Mouse (Mus musculus) Muller cell, postnatal 12 days (primary cell): ENCODE results near the gene Ppp2r5c.

Experiments used
- DNase-seq: peaks from one replicate; pipeline ENCODE4 v3.0.0-alpha.2; 2015; ENCODE audit errors: inconsistent ontology term

Ppp2r5c gene

GRCm38 (mm10) chr12:110442238-110442637 lies 4.7 kb upstream of the Ppp2r5c start:
- no peak for DNase-seq

- DNase-seq: no peak
Observed at GRCm38 (mm10) chr12:110444530-110444929, 2.4 kb upstream of the Ppp2r5c start.

- no peak for DNase-seq
Observed at GRCm38 (mm10) chr12:110445775-110446174, 1.1 kb upstream of the Ppp2r5c start.

- peak; percentile 48 for DNase-seq
Observed at GRCm38 (mm10) chr12:110447306-110447705, 386 bp downstream of the Ppp2r5c start.

GRCm38 (mm10) chr12:110448767-110449166 lies 1.8 kb downstream of the Ppp2r5c start:
- no peak for DNase-seq

GRCm38 (mm10) chr12:110454223-110454622 lies 7.3 kb downstream of the Ppp2r5c start:
- peak; percentile 39 for DNase-seq

- DNase-seq: no peak
Observed at GRCm38 (mm10) chr12:110456024-110456423, 9.1 kb downstream of the Ppp2r5c start.

- DNase-seq: no peak
Observed at GRCm38 (mm10) chr12:110458667-110459066, 11.7 kb downstream of the Ppp2r5c start.

GRCm38 (mm10) chr12:110460418-110461300 lies 13.7 kb downstream of the Ppp2r5c start:
- DNase-seq: no peak

GRCm38 (mm10) chr12:110463711-110464110 lies 16.8 kb downstream of the Ppp2r5c start:
- no peak for DNase-seq

- DNase-seq: no peak
Observed at GRCm38 (mm10) chr12:110471426-110471825, 24.5 kb downstream of the Ppp2r5c start.

GRCm38 (mm10) chr12:110472247-110472646 lies 25.3 kb downstream of the Ppp2r5c start:
- DNase-seq: no peak

GRCm38 (mm10) chr12:110474497-110474896 lies 27.6 kb downstream of the Ppp2r5c start:
- DNase-seq: no peak

GRCm38 (mm10) chr12:110476561-110476960 lies 29.6 kb downstream of the Ppp2r5c start:
- no peak for DNase-seq

GRCm38 (mm10) chr12:110477906-110478305 lies 31.0 kb downstream of the Ppp2r5c start:
- DNase-seq: no peak

- DNase-seq: no peak
Observed at GRCm38 (mm10) chr12:110478601-110479008, 31.7 kb downstream of the Ppp2r5c start.

- no peak for DNase-seq
Observed at GRCm38 (mm10) chr12:110479268-110479667, 32.3 kb downstream of the Ppp2r5c start.

- no peak for DNase-seq
Observed at GRCm38 (mm10) chr12:110480701-110481100, 33.8 kb downstream of the Ppp2r5c start.

- no peak for DNase-seq
Observed at GRCm38 (mm10) chr12:110483761-110484160, 36.8 kb downstream of the Ppp2r5c start.

- no peak for DNase-seq
Observed at GRCm38 (mm10) chr12:110484824-110485584, 38.1 kb downstream of the Ppp2r5c start.

GRCm38 (mm10) chr12:110485585-110486331 lies 38.8 kb downstream of the Ppp2r5c start:
- peak; percentile 90 for DNase-seq

GRCm38 (mm10) chr12:110486852-110487251 lies 39.9 kb downstream of the Ppp2r5c start:
- DNase-seq: no peak
